Mouse (Mus musculus): ENCODE data around the gene Babam2. TPM values are rescaled to one million over a fixed set of nuclear protein-coding genes. Genes with fewer than 3 reads are reported as not detected.
A peak's percentile ranks its signal among the peaks of the same experiment; 100 is the strongest.

Gene Babam2
- 7.0 and 9.5 TPM in 2 replicates for polyA plus RNA-seq (2012)

DNA sequence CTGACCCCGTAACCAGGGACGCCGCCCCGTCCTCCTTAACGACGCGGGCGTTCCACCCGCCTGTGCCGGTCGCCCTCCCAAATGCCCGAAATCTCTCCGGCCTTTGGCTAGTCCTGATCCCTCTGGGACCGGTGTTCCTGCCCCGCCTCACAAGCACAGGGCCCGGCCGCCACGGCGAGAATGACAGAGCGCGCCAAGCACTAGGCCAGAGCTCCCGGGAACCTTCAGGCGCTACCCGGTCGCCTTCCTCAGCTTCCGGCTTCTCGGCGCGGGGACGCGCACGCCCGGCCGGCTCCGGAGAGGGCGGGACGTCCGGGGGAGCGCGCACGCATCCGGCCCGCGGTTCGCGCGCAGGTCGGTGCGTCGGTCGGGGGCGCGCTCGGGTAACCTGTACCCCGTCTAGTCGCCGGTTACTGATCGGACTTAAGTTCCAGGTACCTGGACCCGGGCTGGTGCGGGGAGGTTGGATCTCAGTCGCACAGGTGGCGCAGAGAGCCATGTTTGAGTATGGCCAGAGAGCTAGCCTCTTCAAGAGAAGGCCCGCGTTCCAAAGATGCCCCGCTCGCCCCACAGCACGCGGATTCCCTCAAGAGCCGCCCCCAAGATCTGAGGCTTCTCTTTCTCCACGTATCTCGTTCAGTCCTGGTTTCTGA lies at the start of gene Babam2:
Gene Babam2, plus strand, starts transcription at position 41 of the 653 bp plus-strand sequence.
- H3K36me3 ChIP-seq (ENCODE audit: control insufficient read depth) = peaks cover 20% of the 10 kb centered on the region
- peaks cover 61% of the 10 kb centered on the region for H3K4me1 ChIP-seq (ENCODE audit: control insufficient read depth)
- peak within 1 kb of the TSS; percentile 88 for H3K4me3 ChIP-seq (replicated peaks)
- TF ChIP-seq TAL1 (IDR thresholded peaks at IDR 0.05; ENCODE audit: low read length) (no peak), GATA1 (IDR thresholded peaks at IDR 0.05; ENCODE audit: low read length) (no peak)
- H3K27me3 ChIP-seq (ENCODE audit: control insufficient read depth) = no peaks in the 10 kb centered on the region
- no peaks in the 10 kb centered on the region for H3K9me3 ChIP-seq (ENCODE audit: control insufficient read depth, low read length)

DNA sequence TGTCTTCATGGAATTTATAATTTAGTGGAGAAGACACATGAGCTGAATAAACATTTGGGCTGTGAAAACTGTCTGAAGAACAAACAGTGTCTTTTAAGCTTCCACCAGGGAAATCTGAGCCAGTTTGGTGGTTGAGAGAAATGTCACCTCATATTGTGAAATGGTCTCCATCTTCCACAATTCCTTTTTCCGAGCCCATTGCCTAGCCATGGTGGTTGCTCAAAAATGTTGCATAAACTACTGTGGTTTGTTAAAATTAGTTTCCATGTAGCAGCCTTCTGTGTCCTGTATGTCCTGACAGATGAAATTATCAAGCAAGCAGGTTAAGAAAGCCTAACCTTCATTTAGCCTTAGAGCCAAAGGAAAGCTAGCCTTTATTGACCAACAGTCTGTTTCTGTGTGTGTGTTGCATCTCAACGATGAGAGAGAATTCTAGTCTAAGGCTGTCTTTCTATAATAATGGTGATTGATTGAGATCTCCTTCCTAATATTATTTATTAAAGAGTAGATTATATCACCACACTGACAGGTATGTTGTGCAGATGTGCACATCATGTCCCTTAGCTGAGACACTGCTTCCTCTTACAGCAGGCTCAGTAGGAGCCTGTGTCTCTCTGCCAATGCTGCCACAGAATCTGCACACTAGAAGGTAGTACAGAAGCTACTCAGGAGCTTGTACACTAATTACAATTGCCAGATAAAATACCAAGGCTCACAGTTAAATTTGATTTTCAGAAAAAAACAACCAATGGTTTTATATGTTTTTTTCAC lies 46.8 kb upstream of the Babam2 start:
- no peaks in the 10 kb centered on the region for H3K4me1 ChIP-seq (ENCODE audit: control insufficient read depth)
- TF ChIP-seq TAL1 (IDR thresholded peaks at IDR 0.05; ENCODE audit: low read length) = no peak
- no peak for TF ChIP-seq GATA1 (IDR thresholded peaks at IDR 0.05; ENCODE audit: low read length)
- peaks cover 50% of the 10 kb centered on the region for H3K36me3 ChIP-seq (ENCODE audit: control insufficient read depth)
- H3K9me3 ChIP-seq (ENCODE audit: control insufficient read depth, low read length) = peaks cover 6% of the 10 kb centered on the region
- H3K4me3 ChIP-seq (replicated peaks) = no peak overlapping the region
- no peaks in the 10 kb centered on the region for H3K27me3 ChIP-seq (ENCODE audit: control insufficient read depth)

DNA sequence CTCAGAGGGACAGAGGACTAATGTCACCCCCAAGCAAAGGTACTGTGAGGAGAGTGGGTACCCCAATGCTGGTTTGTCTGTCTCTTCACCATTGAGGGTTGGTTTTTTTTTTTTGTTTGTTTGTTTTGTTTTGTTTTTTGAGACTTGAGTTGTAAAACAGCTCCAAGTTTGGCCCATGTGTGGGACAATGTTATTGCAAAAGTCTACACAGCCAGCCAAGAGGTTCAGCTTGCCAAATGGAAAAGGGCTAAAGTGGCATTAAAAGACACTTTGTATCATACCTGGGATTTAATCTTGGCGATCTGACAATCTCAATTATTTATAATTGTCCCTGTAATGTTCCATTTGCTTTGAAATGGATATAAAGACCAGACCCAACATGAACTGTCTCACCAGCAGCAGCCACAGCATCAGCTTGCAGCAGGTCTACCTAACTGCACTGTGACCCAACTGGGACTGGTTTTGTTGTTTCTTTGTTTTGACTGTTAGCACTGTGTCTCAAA lies 41.7 kb upstream of the Babam2 start:
- Histone ChIP-seq H3K36me3 (ENCODE audit: control insufficient read depth) (peaks cover 38% of the 10 kb centered on the region), H3K27me3 (ENCODE audit: control insufficient read depth) (no peaks in the 10 kb centered on the region), H3K4me1 (ENCODE audit: control insufficient read depth) (no peaks in the 10 kb centered on the region; the same call in 1 of the 2 replicates), H3K4me3 (replicated peaks) (no peak overlapping the region), H3K9me3 (ENCODE audit: control insufficient read depth, low read length) (peaks cover 6% of the 10 kb centered on the region)
- TF ChIP-seq GATA1 (IDR thresholded peaks at IDR 0.05; ENCODE audit: low read length) = no peak
- TF ChIP-seq TAL1 (IDR thresholded peaks at IDR 0.05; ENCODE audit: low read length) = no peak

DNA sequence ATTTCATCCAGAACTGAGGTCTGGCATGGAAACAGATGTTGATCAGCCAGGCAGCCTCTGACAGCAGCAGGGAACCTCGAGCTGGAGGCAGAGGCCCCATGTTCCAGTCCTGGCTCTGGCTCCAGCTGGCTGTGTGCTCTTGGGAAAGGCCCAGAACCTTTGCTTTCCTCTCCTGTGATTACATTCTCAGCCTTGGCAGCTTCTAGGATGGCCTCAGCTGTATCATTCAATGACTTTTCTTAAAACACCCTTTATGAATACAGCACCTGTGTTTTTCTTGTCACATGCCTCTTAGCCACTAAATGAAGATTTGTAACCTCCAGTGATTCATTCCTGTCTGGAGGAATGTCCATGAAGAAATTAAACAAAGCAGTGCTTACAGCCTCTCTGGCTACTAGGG lies 31.3 kb upstream of the Babam2 start:
- Histone ChIP-seq H3K27me3 (ENCODE audit: control insufficient read depth) (no peaks in the 10 kb centered on the region), H3K4me1 (ENCODE audit: control insufficient read depth) (peaks cover 5% of the 10 kb centered on the region), H3K4me3 (replicated peaks) (no peak overlapping the region), H3K9me3 (ENCODE audit: control insufficient read depth, low read length) (no peaks in the 10 kb centered on the region), H3K36me3 (ENCODE audit: control insufficient read depth) (peaks cover 38% of the 10 kb centered on the region)
- TF ChIP-seq TAL1 (IDR thresholded peaks at IDR 0.05; ENCODE audit: low read length) (no peak), GATA1 (IDR thresholded peaks at IDR 0.05; ENCODE audit: low read length) (no peak)

DNA sequence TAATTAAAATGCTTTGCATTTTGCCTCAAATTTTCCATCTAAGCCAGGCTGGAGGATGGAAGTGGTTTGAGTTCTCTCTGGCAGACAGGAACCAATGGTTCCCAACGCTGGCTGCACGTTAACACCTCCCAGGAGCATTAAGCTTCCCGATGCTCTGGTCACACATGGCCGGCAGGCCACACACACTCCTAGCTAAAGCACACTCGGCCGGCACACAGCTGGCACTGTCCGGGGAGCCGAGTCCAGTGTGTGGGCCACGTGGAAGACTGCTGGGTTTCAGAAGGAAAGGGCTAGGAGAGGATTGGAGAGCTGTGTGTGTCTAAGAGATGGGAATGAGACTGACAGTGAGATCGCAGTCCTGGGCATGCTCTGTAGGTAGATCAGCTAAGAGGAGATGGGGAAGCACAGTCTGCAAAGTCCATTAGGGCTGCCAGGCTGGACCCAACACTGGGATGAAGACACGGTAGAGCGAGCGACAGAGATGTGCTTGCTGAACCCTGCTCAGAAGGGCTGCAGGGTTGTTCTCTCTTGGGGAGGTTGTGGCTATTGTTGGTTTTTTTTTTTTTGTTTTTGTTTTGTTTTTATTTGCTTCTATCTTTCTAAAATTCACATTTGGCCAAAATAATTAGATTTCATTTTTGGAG lies 29.0 kb upstream of the Babam2 start:
- TF ChIP-seq GATA1 (IDR thresholded peaks at IDR 0.05; ENCODE audit: low read length) = no peak
- no peaks in the 10 kb centered on the region for H3K27me3 ChIP-seq (ENCODE audit: control insufficient read depth)
- H3K9me3 ChIP-seq (ENCODE audit: control insufficient read depth, low read length) = no peaks in the 10 kb centered on the region
- no peak overlapping the region for H3K4me3 ChIP-seq (replicated peaks)
- H3K36me3 ChIP-seq (ENCODE audit: control insufficient read depth) = peaks cover 37% of the 10 kb centered on the region
- H3K4me1 ChIP-seq (ENCODE audit: control insufficient read depth) = no peaks in the 10 kb centered on the region; the same call in 1 of the 2 replicates

DNA sequence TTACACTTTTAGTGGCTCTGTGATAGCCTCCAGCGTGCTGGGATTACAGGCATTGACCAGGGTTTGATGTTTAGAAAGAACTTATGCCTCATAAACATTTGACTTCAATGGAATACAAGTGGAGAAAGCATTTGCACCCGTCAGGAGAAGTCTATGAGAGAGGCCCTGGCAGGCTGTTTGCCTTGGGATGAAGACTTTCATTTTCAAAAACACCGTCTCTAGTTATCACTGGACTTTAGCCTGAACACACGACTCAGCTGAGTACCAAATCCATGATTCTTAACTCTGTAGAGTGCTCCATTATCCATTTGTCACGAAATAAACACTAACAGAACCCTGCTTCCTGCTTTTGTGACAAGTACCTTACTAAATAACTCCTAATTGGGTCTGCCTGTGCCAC lies 27.5 kb upstream of the Babam2 start:
- no peaks in the 10 kb centered on the region; the same call in 1 of the 2 replicates for H3K4me1 ChIP-seq (ENCODE audit: control insufficient read depth)
- H3K27me3 ChIP-seq (ENCODE audit: control insufficient read depth) = no peaks in the 10 kb centered on the region
- no peaks in the 10 kb centered on the region for H3K9me3 ChIP-seq (ENCODE audit: control insufficient read depth, low read length)
- H3K36me3 ChIP-seq (ENCODE audit: control insufficient read depth) = peaks cover 30% of the 10 kb centered on the region
- no peak for TF ChIP-seq GATA1 (IDR thresholded peaks at IDR 0.05; ENCODE audit: low read length)
- no peak for TF ChIP-seq TAL1 (IDR thresholded peaks at IDR 0.05; ENCODE audit: low read length)
- no peak overlapping the region for H3K4me3 ChIP-seq (replicated peaks)

DNA sequence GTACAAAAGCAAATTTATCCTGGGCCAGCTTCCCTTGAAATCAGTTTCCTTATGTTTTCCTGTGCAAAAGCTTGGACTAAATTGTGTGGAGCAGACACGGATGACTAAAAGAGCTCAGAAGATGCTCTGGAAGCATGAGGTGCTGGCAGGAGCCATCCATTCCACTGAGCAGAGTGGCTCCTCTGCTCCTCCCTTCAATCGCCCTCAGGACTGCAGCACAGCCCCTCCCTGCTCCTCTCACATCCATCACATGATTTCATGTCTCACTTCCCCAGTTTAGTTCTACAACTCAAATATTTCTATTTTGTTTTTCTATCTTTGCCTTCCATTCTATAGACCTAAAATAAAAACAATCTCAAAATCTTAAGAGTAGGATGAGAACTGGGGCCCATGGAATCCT lies 26.3 kb upstream of the Babam2 start:
- Histone ChIP-seq H3K27me3 (ENCODE audit: control insufficient read depth) (no peaks in the 10 kb centered on the region), H3K4me3 (replicated peaks) (no peak overlapping the region), H3K9me3 (ENCODE audit: control insufficient read depth, low read length) (no peaks in the 10 kb centered on the region), H3K36me3 (ENCODE audit: control insufficient read depth) (peaks cover 25% of the 10 kb centered on the region), H3K4me1 (ENCODE audit: control insufficient read depth) (no peaks in the 10 kb centered on the region; the same call in 1 of the 2 replicates)
- TF ChIP-seq GATA1 (IDR thresholded peaks at IDR 0.05; ENCODE audit: low read length) (no peak), TAL1 (IDR thresholded peaks at IDR 0.05; ENCODE audit: low read length) (no peak)

DNA sequence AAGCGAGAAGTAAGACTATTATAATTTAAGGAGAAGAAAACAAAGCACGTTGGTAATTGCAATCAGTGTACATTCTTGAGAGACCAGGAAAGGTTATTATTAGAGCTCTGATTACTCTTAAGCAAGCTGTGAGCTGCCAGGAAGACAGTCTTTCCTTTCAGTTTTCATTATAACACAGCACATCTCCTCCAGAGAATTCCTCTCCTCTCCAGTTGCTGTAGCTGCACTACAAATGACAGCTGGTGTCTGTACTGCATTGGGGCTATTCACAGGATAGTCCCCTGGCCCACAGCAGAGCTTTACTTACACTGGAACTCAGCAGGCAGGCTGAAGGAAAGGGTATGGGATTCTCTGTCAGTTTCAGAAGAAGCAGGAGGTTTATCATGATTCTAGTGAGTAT lies 24.1 kb upstream of the Babam2 start:
- Histone ChIP-seq H3K9me3 (ENCODE audit: control insufficient read depth, low read length) (no peaks in the 10 kb centered on the region), H3K4me3 (replicated peaks) (no peak overlapping the region), H3K36me3 (ENCODE audit: control insufficient read depth) (peaks cover 17% of the 10 kb centered on the region), H3K4me1 (ENCODE audit: control insufficient read depth) (peaks cover 3% of the 10 kb centered on the region; the same call in 1 of the 2 replicates), H3K27me3 (ENCODE audit: control insufficient read depth) (no peaks in the 10 kb centered on the region)
- TF ChIP-seq GATA1 (IDR thresholded peaks at IDR 0.05; ENCODE audit: low read length) (no peak), TAL1 (IDR thresholded peaks at IDR 0.05; ENCODE audit: low read length) (no peak)

DNA sequence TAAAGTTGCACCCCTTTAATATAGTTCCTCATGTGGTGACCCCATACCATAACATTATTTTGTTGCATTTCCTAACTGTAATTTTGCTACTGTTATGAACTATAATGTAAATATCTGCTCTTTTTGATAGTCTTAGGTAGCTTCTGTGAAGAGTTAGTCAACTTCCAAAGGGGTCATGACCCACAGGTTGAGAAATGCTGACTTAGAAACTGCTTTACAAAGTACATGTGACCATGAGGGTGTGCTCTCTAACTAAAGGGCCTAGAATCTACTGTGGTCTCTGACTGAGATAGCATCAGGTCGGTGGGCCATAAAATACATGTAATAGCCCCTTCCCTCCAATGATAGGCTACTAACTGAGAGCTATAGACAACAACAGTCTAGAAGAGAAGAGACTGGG lies 19.5 kb upstream of the Babam2 start:
- TF ChIP-seq TAL1 (IDR thresholded peaks at IDR 0.05; ENCODE audit: low read length) (no peak), GATA1 (IDR thresholded peaks at IDR 0.05; ENCODE audit: low read length) (no peak)
- H3K27me3 ChIP-seq (ENCODE audit: control insufficient read depth) = no peaks in the 10 kb centered on the region
- no peaks in the 10 kb centered on the region for H3K9me3 ChIP-seq (ENCODE audit: control insufficient read depth, low read length)
- no peak overlapping the region for H3K4me3 ChIP-seq (replicated peaks)
- H3K4me1 ChIP-seq (ENCODE audit: control insufficient read depth) = peaks cover 7% of the 10 kb centered on the region; the same call in 1 of the 2 replicates
- peaks cover 14% of the 10 kb centered on the region for H3K36me3 ChIP-seq (ENCODE audit: control insufficient read depth)

All from erythroblast, embryonic 14.5 days (primary cell).